Mouse (Mus musculus) thymus, adult 18-20 months (tissue): ENCODE data around the gene Dusp5.
A peak's percentile ranks its signal among the peaks of the same experiment; 100 is the strongest.

Experiments used
- DNase-seq, 2 experiments: peaks; one replicate each; pipeline ENCODE4 v3.0.0; 2022; ENCODE audit warnings: mixed read lengths in 2 of 2

Dusp5 gene

GRCm38 (mm10) chr19:53528752-53529454, at the start of gene Dusp5:
Gene Dusp5, plus strand, starts transcription at chr19:53529109.
- peak; percentile 99 for DNase-seq

- DNase-seq, result no peak
These were observed 49.3 kb upstream of the Dusp5 start for GRCm38 (mm10) chr19:53479590-53479989.

GRCm38 (mm10) chr19:53482093-53482492, 46.8 kb upstream of the Dusp5 start:
- DNase-seq, result no peak

- DNase-seq, result no peak
These were observed 46.4 kb upstream of the Dusp5 start for GRCm38 (mm10) chr19:53482527-53482926.

- DNase-seq, result no peak
These were observed 44.9 kb upstream of the Dusp5 start for GRCm38 (mm10) chr19:53483984-53484383.

GRCm38 (mm10) chr19:53484918-53485317, 44.0 kb upstream of the Dusp5 start:
- DNase-seq, result no peak

GRCm38 (mm10) chr19:53489187-53489586, 39.7 kb upstream of the Dusp5 start:
- no peak for DNase-seq

- DNase-seq, result no peak
These were observed 39.0 kb upstream of the Dusp5 start for GRCm38 (mm10) chr19:53489910-53490309.

- DNase-seq, result no peak
These were observed 38.0 kb upstream of the Dusp5 start for GRCm38 (mm10) chr19:53490898-53491297.

- no peak for DNase-seq
These were observed 36.4 kb upstream of the Dusp5 start for GRCm38 (mm10) chr19:53492528-53492927.

- no peak for DNase-seq
These were observed 35.0 kb upstream of the Dusp5 start for GRCm38 (mm10) chr19:53493866-53494265.

GRCm38 (mm10) chr19:53497910-53498309, 31.0 kb upstream of the Dusp5 start:
- no peak for DNase-seq

GRCm38 (mm10) chr19:53499049-53499448, 29.9 kb upstream of the Dusp5 start:
- DNase-seq, result no peak

GRCm38 (mm10) chr19:53499451-53499940, 29.4 kb upstream of the Dusp5 start:
- no peak for DNase-seq

GRCm38 (mm10) chr19:53500298-53501006, 28.5 kb upstream of the Dusp5 start:
- peak; percentile 19 to 41 for DNase-seq

GRCm38 (mm10) chr19:53501239-53501638, 27.7 kb upstream of the Dusp5 start:
- DNase-seq, result peak; percentile 34 to 61

GRCm38 (mm10) chr19:53501765-53502164, 27.1 kb upstream of the Dusp5 start:
- DNase-seq, result no peak

- peak; percentile 83 to 90 for DNase-seq
These were observed 26.0 kb upstream of the Dusp5 start for GRCm38 (mm10) chr19:53502891-53503371.

GRCm38 (mm10) chr19:53504181-53504580, 24.7 kb upstream of the Dusp5 start:
- no peak for DNase-seq

GRCm38 (mm10) chr19:53505728-53506127, 23.2 kb upstream of the Dusp5 start:
- DNase-seq, result no peak

- DNase-seq, result peak in 1 of 2 experiments; percentile 49
These were observed 21.4 kb upstream of the Dusp5 start for GRCm38 (mm10) chr19:53507497-53507896.

GRCm38 (mm10) chr19:53511244-53511934, 17.5 kb upstream of the Dusp5 start:
- no peak for DNase-seq

- no peak for DNase-seq
These were observed 11.4 kb upstream of the Dusp5 start for GRCm38 (mm10) chr19:53517370-53518096.
